Mouse (Mus musculus) telencephalon, adult 2 months (tissue): Measurements from ENCODE around the gene Asb17.

ENCODE experiments used
- DNase-seq: peaks from one replicate; pipeline ENCODE4 v3.0.0-alpha.2; 2011; ENCODE audit warnings: low read depth, low spot score

Asb17 gene

DNA sequence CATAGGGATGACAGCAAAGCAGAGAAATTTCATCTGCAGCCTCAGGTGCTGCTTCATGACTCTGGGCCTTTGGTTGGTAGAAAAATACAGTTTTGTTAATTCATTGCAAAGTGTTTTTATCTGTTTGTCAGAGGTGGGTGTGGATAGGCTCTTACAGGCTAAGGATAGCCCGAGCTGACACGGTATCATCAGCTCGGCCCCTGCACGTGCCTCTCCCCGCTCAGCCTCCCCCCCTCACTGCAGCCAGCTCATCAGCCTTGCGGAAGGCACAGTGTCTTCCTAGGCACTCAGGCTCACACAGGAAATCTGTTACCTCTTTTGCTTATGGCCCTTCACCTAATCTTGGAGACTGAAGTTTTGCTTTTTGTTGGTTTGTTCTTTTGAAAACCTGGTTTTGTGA, 44.1 kb downstream of the Asb17 start:
- DNase-seq: no peak

DNA sequence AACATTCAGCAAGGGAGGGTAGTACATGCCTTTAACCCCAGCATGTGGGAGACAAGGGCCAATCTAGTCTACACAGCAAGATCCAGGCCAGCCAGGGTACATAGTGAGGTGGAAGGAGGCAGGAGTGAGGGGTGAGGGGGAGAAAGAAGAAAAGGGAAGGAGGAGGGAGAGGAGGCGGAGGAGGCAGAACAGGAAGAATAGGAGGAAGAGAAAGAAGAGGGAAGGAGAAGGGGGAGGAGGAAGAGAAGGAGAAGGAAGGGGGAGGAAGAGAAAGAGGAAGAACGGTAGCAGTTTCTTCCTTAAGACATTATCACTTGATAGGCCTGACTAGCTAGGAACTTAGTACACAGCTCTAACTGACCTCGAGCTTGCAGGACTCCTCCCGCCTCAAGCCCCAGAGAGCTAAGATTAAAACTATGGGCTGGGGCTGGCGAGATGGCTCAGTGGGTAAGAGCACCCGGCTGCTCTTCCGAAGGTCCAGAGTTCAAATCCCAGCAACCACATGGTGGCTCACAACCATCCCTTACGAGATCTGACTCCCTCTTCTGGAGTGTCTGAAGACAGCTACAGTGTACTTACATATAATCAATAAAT, 45.3 kb downstream of the Asb17 start:
- DNase-seq: no peak

- no peak for DNase-seq
These were observed 51.4 kb downstream of the Asb17 start for GRCm38 (mm10) chr3:153895454-153895853.

GRCm38 (mm10) chr3:153897216-153897615, 53.2 kb downstream of the Asb17 start:
- no peak for DNase-seq

DNA sequence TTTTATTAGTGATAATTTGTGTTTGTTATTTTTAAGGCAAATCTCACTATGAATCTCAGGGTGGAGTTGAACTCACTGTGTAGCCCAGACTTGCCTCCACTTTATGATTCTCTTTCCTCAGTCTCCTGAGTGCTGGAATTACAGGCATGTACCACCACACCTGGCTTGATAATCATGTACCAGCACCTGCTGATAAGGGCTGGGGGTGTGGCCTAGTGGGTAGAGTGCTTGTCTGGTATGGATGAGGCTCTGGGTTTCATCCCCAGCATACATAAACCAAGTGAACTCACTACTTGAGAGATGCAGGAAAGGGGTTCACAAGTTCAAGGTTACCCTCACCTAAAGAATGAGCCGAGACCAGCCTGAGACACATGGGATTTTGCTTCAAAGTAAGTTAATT, 57.9 kb downstream of the Asb17 start:
- DNase-seq: no peak

- no peak for DNase-seq
These were observed 58.6 kb downstream of the Asb17 start for GRCm38 (mm10) chr3:153902595-153902994.

DNA sequence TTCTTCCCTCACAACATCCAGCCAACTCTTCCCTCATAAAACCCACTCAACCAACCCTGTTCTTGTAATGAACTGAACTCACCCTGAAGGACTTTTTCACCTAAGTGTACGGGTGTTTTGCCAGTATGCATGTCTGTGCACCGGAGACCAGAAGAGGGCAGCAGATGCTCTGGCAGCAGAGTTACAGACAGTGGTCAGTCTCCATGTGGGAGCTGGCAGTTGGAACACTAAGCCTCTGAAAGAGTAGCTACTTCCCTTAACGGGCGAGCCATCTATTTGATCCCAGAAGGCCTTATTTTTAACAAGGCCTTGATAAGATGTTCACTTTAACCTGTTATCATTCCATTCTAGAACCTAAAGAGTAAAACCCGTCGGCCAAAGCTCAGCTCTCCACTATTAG, 60.6 kb downstream of the Asb17 start:
- DNase-seq: peak; percentile 15
